Mouse (Mus musculus): ENCODE results near the gene 4930447F04Rik. TPM values are rescaled to one million over a fixed set of nuclear protein-coding genes. Genes with fewer than 3 reads are reported as not detected.

Gene 4930447F04Rik
- polyA plus RNA-seq (2012; rRNA removed) = not detected in 2 replicates

GRCm38 (mm10) chrX:66304124-66304523 lies at the start of gene 4930447F04Rik:
Gene 4930447F04Rik (minus strand): TSS chrX:66304224.

